Mouse (Mus musculus) embryonic facial prominence, embryonic 10.5 days (tissue): ENCODE measurements around the gene Arpc2. TPM values are rescaled to one million over a fixed set of nuclear protein-coding genes. Genes with fewer than 3 reads are reported as not detected.
A peak's percentile ranks its signal among the peaks of the same experiment; 100 is the strongest.
"Not testable (repeated sequence)": the region's sequence is repeated elsewhere in the genome, so short reads cannot be mapped to it uniquely, and the experiment has no call there.

ENCODE experiments used
- DNase-seq: peaks from one replicate; pipeline ENCODE4 v3.0.0-alpha.2; 2017; ENCODE audit warnings: low spot score
- H3K27ac ChIP-seq: fragments of 300-500 bp; sonication (generic); replicated peaks from 2 replicates; pipeline ENCODE4 v1.5.1; 2016; ENCODE audit warnings: mild to moderate bottlenecking
- H3K27me3 ChIP-seq: fragments of 300-500 bp; sonication (generic); replicated peaks from 2 replicates; pipeline ENCODE4 v1.6.1; 2016; ENCODE audit warnings: low read depth, mild to moderate bottlenecking; ENCODE audit not compliant: poor library complexity, severe bottlenecking
- H3K36me3 ChIP-seq: fragments of 300-500 bp; sonication (generic); replicated peaks from 2 replicates; pipeline ENCODE4 v1.6.1; 2016; ENCODE audit warnings: mild to moderate bottlenecking, moderate library complexity
- H3K4me1 ChIP-seq: fragments of 300-500 bp; sonication (generic); 2 replicates; pipeline ENCODE4 v1.6.1; 2016
- H3K4me3 ChIP-seq: fragments of 300-500 bp; sonication (generic); 2 replicates; pipeline ENCODE4 v1.5.1; 2016; ENCODE audit warnings: mild to moderate bottlenecking, moderate library complexity
- H3K9me3 ChIP-seq: fragments of 300-500 bp; sonication (generic); 2 replicates; pipeline ENCODE4 v1.6.1; 2016; ENCODE audit warnings: mild to moderate bottlenecking
- WGBS: fragments of 180-500 bp; shearing (Covaris S2); methylation state at CpG from one replicate; pipeline ENCODE4 v1.1.7; 2016; 5-methylcytosine and 5-hydroxymethylcytosine counted together
- polyA plus RNA-seq: library from polyadenylated mRNA; unstranded; fragments of >200 nt; fragmentation: Nextera tagmentation; extraction: Ambion mirVana; gene quantifications from 2 replicates; pipeline ENCODE4 v1.2.1, GENCODE M21; 2016

The Arpc2 gene
- polyA plus RNA-seq, 1 experiment from 2014 or later = 359 TPM

GRCm38 (mm10) chr1:74278988-74279387 is 43.1 kb downstream of the Arpc2 start:
- Histone ChIP-seq H3K27me3 (no peaks in the 10 kb centered on the region), H3K36me3 (peaks cover 50% of the 10 kb centered on the region), H3K4me3 (no peak overlapping the region), H3K27ac (no peak overlapping the region), H3K4me1 (peaks cover 56% of the 10 kb centered on the region), H3K9me3 (no peaks in the 10 kb centered on the region)
- DNase-seq = no peak
- WGBS = 92% methylated on average over 11 of the region's 11 CpGs

DNA sequence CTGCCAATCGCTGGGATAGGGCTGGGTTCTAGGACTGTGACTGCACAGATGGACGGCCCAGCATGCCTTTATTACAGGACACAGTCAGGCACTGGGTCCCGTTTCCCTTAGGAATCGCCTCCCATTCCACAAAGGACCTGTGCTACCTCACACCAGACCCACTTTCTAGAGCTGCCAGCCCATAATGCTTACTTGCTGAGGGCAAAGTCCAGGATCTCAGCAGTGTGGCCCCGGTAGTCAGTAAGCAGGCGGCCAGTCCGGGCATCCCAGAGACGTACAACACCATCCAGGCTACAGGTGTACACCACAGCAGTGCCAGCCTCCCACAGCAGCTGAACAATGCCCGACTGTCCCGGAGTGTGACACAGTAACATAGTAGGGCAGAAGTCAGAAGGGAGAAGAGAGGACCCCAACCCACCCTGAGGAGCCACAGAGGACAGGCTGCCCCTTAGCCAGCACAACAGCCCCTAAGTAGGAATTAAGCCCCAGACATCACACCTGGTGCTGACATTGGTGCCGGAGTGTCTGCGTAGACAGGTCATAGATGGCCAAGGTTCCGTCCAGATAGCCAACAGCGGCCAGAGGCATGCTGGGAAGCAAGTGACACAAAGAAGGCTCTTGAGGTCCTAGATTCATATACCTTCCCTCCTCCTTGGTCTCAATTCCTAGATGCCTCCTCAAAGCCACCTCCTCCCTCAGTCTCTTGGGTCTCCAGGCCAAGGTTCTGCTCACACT is 44.9 kb downstream of the Arpc2 start:
- H3K4me1 ChIP-seq = peaks cover 47% of the 10 kb centered on the region
- no peak overlapping the region for H3K27ac ChIP-seq
- no peak overlapping the region for H3K4me3 ChIP-seq
- 92% methylated on average over 14 of the region's 14 CpGs for WGBS
- no peaks in the 10 kb centered on the region for H3K27me3 ChIP-seq
- peaks cover 50% of the 10 kb centered on the region for H3K36me3 ChIP-seq
- H3K9me3 ChIP-seq = no peaks in the 10 kb centered on the region
- no peak for DNase-seq

- peaks cover 50% of the 10 kb centered on the region for H3K36me3 ChIP-seq
- no peaks in the 10 kb centered on the region for H3K27me3 ChIP-seq
- WGBS = 88% methylated on average over 2 of the region's 2 CpGs
- peaks cover 48% of the 10 kb centered on the region for H3K4me1 ChIP-seq
- H3K9me3 ChIP-seq = no peaks in the 10 kb centered on the region
- H3K27ac ChIP-seq = no peak overlapping the region
- no peak overlapping the region for H3K4me3 ChIP-seq
- DNase-seq = no peak
These were observed 45.5 kb downstream of the Arpc2 start for GRCm38 (mm10) chr1:74281372-74281771.

DNA sequence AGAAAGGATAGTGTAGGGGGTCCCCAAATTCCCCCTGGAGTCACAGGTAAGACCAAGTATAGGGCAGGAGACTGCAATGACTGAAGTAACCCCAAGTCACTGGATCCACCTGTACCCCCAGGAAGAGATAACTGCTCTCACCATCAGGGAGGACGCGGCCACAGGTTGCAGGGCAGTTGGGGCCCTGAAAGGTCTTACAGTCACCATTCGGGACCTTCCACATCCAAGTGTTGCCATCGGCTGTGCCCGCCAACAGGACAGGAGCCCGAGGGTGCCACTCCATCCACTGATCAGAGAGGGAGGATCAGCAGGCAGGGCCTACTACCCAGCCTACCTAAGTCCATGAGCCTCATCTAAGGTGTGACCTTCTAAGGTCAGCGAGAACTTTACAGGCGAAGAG is 46.0 kb downstream of the Arpc2 start:
- no peaks in the 10 kb centered on the region for H3K9me3 ChIP-seq
- peaks cover 48% of the 10 kb centered on the region for H3K4me1 ChIP-seq
- H3K4me3 ChIP-seq = no peak overlapping the region
- H3K27ac ChIP-seq = no peak overlapping the region
- H3K36me3 ChIP-seq = peaks cover 53% of the 10 kb centered on the region
- no peaks in the 10 kb centered on the region for H3K27me3 ChIP-seq
- no peak for DNase-seq
- 95% methylated on average over 8 of the region's 8 CpGs for WGBS

GRCm38 (mm10) chr1:74282896-74283625 is 47.2 kb downstream of the Arpc2 start:
- Histone ChIP-seq H3K4me1 (peaks cover 36% of the 10 kb centered on the region), H3K36me3 (peaks cover 58% of the 10 kb centered on the region), H3K9me3 (no peaks in the 10 kb centered on the region), H3K27ac (no peak overlapping the region), H3K4me3 (no peak overlapping the region), H3K27me3 (no peaks in the 10 kb centered on the region)
- WGBS = 89% methylated on average over 10 of the region's 10 CpGs
- no peak for DNase-seq

GRCm38 (mm10) chr1:74283686-74284463 is 48.0 kb downstream of the Arpc2 start:
- DNase-seq = peak; percentile 68
- Histone ChIP-seq H3K36me3 (peaks cover 60% of the 10 kb centered on the region), H3K27ac (peak overlapping the region; percentile 86)

GRCm38 (mm10) chr1:74284543-74285160 is 48.8 kb downstream of the Arpc2 start, which contains the start of the genes Aamp and Pnkd:
Gene Aamp, minus strand, starts transcription at chr1:74284738.
Gene Pnkd, plus strand, starts transcription at chr1:74284930.
- no peaks in the 10 kb centered on the region for H3K9me3 ChIP-seq
- peak; percentile 100 for DNase-seq
- peak within 1 kb of the TSS; percentile 86 for H3K27ac ChIP-seq
- no peaks in the 10 kb centered on the region for H3K27me3 ChIP-seq
- peaks cover 60% of the 10 kb centered on the region for H3K36me3 ChIP-seq
- WGBS = under 1% methylated on average over 56 of the region's 56 CpGs
- peak within 1 kb of the TSS; percentile 84 for H3K4me3 ChIP-seq
- H3K4me1 ChIP-seq = peaks cover 36% of the 10 kb centered on the region

More at GRCm38 (mm10) chr1:74283686-74284463, 48.0 kb downstream of the Arpc2 start:
- peaks cover 36% of the 10 kb centered on the region for H3K4me1 ChIP-seq
- peak overlapping the region; percentile 84 for H3K4me3 ChIP-seq
- H3K27me3 ChIP-seq = no peaks in the 10 kb centered on the region
- no peaks in the 10 kb centered on the region for H3K9me3 ChIP-seq
- 12% methylated on average over 15 of the region's 15 CpGs for WGBS

DNA sequence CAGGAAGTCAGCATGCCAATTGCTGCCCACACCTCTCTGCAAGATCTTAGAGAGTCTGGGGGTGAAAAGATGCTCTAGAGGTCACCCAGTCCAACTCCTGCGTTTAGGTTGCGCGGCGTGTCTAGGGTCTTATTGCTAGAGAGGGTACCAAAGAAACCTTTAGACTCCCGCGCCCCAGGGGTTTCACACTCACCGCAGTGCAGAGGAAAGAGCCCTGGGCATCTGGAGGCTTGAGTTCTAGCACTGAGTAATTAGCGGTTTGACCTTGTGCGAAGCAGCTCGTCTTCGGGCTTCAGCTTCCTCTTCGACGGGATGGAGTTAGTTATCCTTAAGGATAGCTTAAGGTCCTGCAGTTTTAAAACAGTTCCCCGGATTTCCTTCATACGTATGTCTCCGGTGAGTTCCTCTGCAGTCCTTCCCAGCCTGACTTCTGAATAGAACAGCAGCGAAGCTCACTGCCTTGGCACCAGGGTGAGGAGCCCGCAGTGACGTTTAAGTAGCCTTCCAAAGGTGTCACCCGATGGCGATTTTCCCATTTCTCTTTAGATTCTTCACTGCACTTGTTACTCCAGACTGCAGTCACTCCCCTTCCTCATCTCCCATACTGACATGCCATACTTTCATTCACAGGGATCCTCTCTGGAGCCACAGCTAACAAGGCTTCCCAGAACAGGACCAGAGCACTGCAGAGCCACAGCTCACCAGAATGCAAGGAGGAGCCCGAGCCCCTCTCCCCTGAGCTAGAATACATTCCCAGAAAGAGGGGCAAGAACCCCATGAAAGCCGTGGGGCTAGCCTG is 49.5 kb downstream of the Arpc2 start:
- no peak for DNase-seq
- Histone ChIP-seq H3K27ac (peak overlapping the region; percentile 86), H3K36me3 (peaks cover 60% of the 10 kb centered on the region)

DNA sequence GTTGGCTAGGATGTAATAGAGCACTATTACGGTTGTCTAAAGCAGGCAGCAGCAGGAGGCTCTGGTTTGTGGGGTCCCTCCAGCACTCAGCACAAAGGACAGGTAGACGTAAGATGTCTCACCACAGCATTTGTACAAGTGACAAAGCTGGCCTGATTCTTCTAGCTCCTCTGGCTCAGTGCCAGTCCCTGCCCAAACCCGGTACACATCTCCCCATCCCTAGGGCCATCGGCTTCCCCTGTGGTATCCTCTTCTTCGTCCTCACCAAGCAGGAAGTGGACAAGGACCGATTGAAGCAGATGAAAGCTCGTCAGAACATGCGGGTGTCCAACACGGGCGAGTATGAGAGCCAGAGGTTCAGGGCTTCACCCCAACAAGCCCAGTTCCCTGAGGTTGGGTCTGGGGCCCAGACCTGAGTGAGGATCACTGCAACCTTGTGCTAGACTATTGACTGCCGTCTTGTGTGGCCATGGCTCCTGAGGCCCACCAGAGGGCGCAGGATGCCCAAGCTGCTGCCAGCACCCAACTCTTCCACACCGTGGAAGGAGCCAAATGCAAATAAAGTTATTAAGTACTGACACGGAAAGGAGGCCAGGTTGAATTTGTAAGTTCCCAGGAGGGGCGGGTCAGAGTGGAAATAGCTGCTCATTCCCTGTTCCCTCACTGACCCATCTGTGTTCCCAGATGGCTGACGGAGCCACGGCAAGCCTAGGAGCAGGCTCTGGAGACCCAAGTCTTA is 51.2 kb downstream of the Arpc2 start:
- 57% methylated on average over 16 of the region's 17 CpGs for WGBS
- not testable (repeated sequence) for H3K27ac ChIP-seq, H3K4me3 ChIP-seq, DNase-seq, H3K9me3 ChIP-seq, H3K27me3 ChIP-seq
- peaks cover 59% of the 10 kb centered on the region for H3K36me3 ChIP-seq
- peaks cover 30% of the 10 kb centered on the region for H3K4me1 ChIP-seq

More for the DNA sequence above, 49.5 kb downstream of the Arpc2 start:
- no peaks in the 10 kb centered on the region for H3K9me3 ChIP-seq
- peak overlapping the region; percentile 84 for H3K4me3 ChIP-seq
- H3K4me1 ChIP-seq = peaks cover 36% of the 10 kb centered on the region
- H3K27me3 ChIP-seq = no peaks in the 10 kb centered on the region
- 3% methylated on average over 23 of the region's 23 CpGs for WGBS

GRCm38 (mm10) chr1:74288327-74288726 is 52.4 kb downstream of the Arpc2 start:
- no peak for DNase-seq
- 81% methylated on average over 4 of the region's 4 CpGs for WGBS
- no peaks in the 10 kb centered on the region for H3K9me3 ChIP-seq

DNA sequence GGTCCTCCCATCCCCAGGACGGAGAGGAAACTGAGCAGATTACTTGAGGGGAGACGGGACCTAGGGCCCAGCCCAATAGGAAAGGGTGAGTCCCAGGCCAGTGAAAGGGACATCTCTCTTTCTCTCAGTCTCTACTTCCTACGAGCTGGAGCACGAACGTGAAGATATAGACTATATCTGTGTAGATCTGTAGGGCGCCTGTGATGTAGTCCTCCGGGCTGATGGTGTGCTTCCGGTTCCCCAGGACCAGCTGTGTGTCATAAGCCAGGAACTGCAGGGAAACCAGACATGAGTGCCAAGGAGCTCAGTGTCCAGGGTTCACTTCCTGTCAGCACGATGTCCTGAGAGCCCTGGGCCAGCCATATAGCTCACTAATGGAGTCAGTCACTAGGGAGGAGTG is 53.4 kb downstream of the Arpc2 start:
- DNase-seq = no peak
- H3K4me1 ChIP-seq = peaks cover 18% of the 10 kb centered on the region
- H3K36me3 ChIP-seq = peaks cover 68% of the 10 kb centered on the region

More at GRCm38 (mm10) chr1:74288327-74288726, 52.4 kb downstream of the Arpc2 start:
- Histone ChIP-seq H3K36me3 (peaks cover 59% of the 10 kb centered on the region), H3K27ac (no peak overlapping the region), H3K4me3 (no peak overlapping the region), H3K27me3 (no peaks in the 10 kb centered on the region), H3K4me1 (peaks cover 21% of the 10 kb centered on the region)

More for the DNA sequence above, 53.4 kb downstream of the Arpc2 start:
- Histone ChIP-seq H3K27me3 (no peaks in the 10 kb centered on the region), H3K4me3 (no peak overlapping the region), H3K9me3 (no peaks in the 10 kb centered on the region), H3K27ac (no peak overlapping the region)
- 87% methylated on average over 9 of the region's 9 CpGs for WGBS
